Mouse (Mus musculus) kidney, adult 2 months (tissue): ENCODE measurements around the gene Cog5. TPM values are rescaled to one million over a fixed set of nuclear protein-coding genes. Genes with fewer than 3 reads are reported as not detected.

ENCODE experiments used
- DNase-seq: peaks from one replicate; pipeline ENCODE4 v3.0.0; 2021
- H3K27ac ChIP-seq: fragments of 200-500 bp; 2 replicates; pipeline ENCODE4 v1.5.1; 2012; ENCODE audit warnings: low read depth, low read length, control low read depth, inconsistent platforms; ENCODE audit not compliant: insufficient read depth
- H3K27me3 ChIP-seq: fragments of 200-500 bp; replicated peaks from 2 replicates; pipeline ENCODE4 v1.6.1; 2012; ENCODE audit warnings: mild to moderate bottlenecking, moderate library complexity, low read length, inconsistent platforms; ENCODE audit not compliant: control insufficient read depth, insufficient read depth
- H3K36me3 ChIP-seq: fragments of 200-500 bp; 2 replicates; pipeline ENCODE4 v1.6.1; 2012; ENCODE audit warnings: mild to moderate bottlenecking, moderate library complexity, low read length, inconsistent platforms; ENCODE audit not compliant: control insufficient read depth, insufficient read depth
- H3K4me1 ChIP-seq: fragments of 200-500 bp; 2 replicates; pipeline ENCODE4 v1.6.1; 2011; ENCODE audit warnings: low read length; ENCODE audit not compliant: control insufficient read depth, insufficient read depth
- H3K4me3 ChIP-seq: fragments of 200-500 bp; 2 replicates; pipeline ENCODE4 v1.5.1; 2011; ENCODE audit warnings: mild to moderate bottlenecking, low read depth, low read length, control low read depth; ENCODE audit not compliant: insufficient read depth
- CTCF ChIP-seq: fragments of 200-500 bp; conservative IDR thresholded peaks from 2 replicates; pipeline ENCODE4 v1.5.1; 2011; ENCODE audit warnings: low read depth, mild to moderate bottlenecking, control low read depth, low read length, moderate library complexity, mixed read lengths; ENCODE audit not compliant: insufficient read depth, insufficient read length
- POLR2A ChIP-seq: fragments of 200-500 bp; IDR thresholded peaks from one replicate; pipeline ENCODE4 v1.6.1; 2011; ENCODE audit warnings: low read depth, low read length, control low read depth
- WGBS: fragments of 180-500 bp; shearing (Covaris S2); methylation state at CpG from one replicate; pipeline ENCODE4 v1.1.7; 2018; 5-methylcytosine and 5-hydroxymethylcytosine counted together
- polyA plus RNA-seq: library from polyadenylated mRNA; depleted of rRNA; stranded (reverse); fragments of >200 nt; gene quantifications from 2 replicates; pipeline ENCODE4 v1.2.3, GENCODE M21; 2012

The Cog5 gene
- polyA plus RNA-seq, 1 experiment, result 16.7 TPM

DNA sequence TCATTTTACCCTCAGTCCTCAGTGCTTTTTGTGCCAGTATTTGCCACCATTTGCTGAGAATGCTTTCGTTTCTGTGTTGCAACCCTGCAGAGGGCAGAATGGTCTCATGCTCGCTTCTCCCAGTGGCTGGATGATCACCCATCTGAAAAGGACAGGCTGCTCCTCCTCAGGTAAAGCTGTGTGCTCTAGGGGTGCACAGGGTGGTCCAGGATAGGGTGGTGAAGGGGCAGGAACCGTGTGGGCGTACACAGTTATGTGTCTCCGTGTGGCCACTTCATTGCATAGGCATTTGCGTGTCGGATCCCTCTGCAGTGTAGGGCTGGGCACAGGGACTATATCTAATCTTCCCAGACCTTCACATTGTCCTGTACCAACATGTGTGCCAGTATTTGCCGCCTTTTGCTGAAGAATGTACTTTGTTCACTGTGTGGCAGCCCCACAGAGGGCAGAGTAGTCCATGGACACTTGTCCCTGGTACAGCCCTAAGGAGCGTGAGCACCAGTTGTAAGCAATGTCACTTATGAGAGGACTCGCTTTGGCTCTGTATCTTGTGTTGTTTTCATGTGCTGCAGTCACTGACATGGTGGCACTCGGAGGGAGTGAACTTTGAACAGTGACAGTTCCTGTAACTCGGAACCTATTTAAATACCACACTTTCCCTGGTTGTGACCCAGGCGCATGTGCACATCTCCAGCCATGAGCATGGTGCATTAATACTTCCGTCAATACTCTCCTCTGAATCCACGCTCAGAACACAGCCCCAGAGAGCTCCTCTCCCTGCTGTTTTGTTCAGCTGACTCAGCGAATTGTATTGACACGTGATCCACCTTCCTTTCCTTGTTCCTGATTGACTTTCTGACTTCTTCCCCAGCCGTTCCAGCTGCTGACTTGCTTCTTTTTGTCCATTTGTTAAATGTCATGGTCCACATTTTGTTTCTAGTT, 266.1 kb downstream of the Cog5 start:
- Histone ChIP-seq H3K4me1 (no peaks in the 10 kb centered on the region; the same call in 1 of the 2 replicates), H3K27me3 (no peaks in the 10 kb centered on the region), H3K27ac (no peak overlapping the region), H3K36me3 (peaks cover under 1% of the 10 kb centered on the region; the same call in 1 of the 2 replicates), H3K4me3 (no peak overlapping the region)
- 66% methylated on average over 18 of the region's 18 CpGs for WGBS
- TF ChIP-seq CTCF (no peak), POLR2A (no peak)
- DNase-seq, result peak; percentile 60

DNA sequence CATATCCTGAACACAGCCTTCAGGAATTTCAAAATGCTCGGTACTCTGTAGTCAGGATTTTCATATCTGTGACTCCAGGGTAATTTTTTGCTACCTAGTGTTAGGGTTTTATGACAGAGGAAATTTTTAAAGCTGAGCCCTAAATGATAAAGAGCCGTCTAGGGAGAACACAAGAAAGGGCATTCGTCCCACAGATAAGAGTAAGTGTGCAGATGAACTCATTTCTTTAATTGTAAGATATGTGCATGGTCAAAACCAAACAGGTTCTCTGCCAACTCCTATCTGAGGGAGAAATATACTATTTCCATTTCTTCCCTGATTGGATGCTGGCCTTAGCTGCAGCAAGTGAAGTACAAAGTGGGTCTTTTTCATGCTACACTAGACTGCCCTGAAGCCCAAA, 269.5 kb downstream of the Cog5 start:
- 81% methylated on average over 3 of the region's 3 CpGs for WGBS
- Histone ChIP-seq H3K4me1 (peaks cover 4% of the 10 kb centered on the region; the same call in 1 of the 2 replicates), H3K27me3 (no peaks in the 10 kb centered on the region), H3K36me3 (peaks cover 9% of the 10 kb centered on the region), H3K27ac (no peak overlapping the region), H3K4me3 (no peak overlapping the region)
- TF ChIP-seq CTCF, result no peak
- no peak for TF ChIP-seq POLR2A
- DNase-seq, result no peak

DNA sequence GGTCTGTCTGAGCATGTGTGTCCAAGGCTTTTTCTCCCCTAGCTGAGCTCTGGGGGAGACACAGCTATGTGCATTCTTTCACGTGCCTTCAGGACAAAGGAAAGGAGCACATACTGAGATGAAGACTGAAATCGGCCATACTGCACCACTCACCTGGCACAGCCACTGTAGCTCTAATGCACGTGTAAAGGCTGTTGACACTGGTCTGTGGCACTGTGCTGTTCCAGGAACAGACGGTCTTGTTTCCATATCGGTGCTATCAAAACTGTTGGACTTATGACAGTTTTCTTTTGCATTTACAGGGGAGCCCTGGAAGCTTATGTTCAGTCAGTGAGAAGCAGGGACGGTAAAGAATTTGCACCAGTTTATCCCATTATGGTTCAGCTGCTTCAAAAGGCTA, 270.7 kb downstream of the Cog5 start:
- peaks cover 9% of the 10 kb centered on the region for H3K36me3 ChIP-seq
- TF ChIP-seq POLR2A (no peak), CTCF (no peak)
- H3K27ac ChIP-seq, result no peak overlapping the region

DNA sequence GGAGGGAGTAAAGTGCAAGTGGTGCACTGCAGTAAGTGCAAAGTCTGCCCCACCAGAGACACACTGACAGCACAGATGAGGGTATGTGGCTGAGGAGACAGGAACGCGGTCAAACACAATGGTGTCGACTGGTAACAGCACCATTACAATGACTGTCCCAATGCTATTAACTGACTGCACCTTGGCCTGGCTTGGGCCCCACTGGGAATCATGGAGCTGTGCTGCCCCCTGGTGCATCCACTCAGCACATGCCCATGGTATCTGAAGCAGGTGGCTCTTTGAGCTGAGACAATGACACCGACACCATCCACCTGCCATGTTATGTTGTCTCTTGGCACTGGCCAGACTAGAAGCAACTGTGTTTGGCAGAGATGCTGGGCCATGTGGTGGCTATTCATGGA, 272.0 kb downstream of the Cog5 start:
- TF ChIP-seq CTCF, result peak; percentile 80
- TF ChIP-seq POLR2A, result no peak
- WGBS, result 28% methylated on average over 4 of the region's 4 CpGs
- Histone ChIP-seq H3K4me1 (0 out of 2 replicates have a peak, but pooled peaks cover 4% of the 10 kb centered on the region), H3K4me3 (no peak overlapping the region), H3K27me3 (no peaks in the 10 kb centered on the region), H3K27ac (no peak overlapping the region), H3K36me3 (peaks cover 17% of the 10 kb centered on the region)
- peak; percentile 69 for DNase-seq

More for the DNA sequence above, 270.7 kb downstream of the Cog5 start:
- 87% methylated on average over 6 of the region's 6 CpGs for WGBS
- Histone ChIP-seq H3K27me3 (no peaks in the 10 kb centered on the region), H3K4me1 (peaks cover 4% of the 10 kb centered on the region; the same call in 1 of the 2 replicates), H3K4me3 (no peak overlapping the region)
- DNase-seq, result no peak

DNA sequence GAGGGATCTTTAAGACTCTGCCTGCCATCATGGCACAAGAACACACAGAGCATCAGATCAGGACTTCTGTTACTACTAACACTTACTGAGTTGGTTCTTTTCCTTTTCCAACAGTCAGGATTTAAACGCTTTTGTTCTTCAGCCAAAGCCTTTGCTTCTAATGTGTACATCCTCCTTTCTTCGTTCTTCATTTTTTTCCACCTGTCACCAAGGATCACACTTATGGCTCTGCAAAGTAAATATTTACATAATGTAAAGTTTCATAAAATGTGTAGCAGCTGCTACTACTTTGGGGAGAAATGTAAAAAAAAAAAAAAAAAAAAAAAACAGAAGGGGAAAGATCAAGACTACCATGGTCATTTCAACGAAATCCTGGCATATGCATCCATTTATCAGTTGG, 273.8 kb downstream of the Cog5 start:
- 77% methylated on average over 3 of the region's 3 CpGs for WGBS
- no peak overlapping the region for H3K4me3 ChIP-seq
- no peak overlapping the region for H3K27ac ChIP-seq
- TF ChIP-seq CTCF, result no peak
- no peak for TF ChIP-seq POLR2A
- H3K27me3 ChIP-seq, result no peaks in the 10 kb centered on the region
- H3K36me3 ChIP-seq, result peaks cover 19% of the 10 kb centered on the region
- H3K4me1 ChIP-seq, result 0 out of 2 replicates have a peak, but pooled peaks cover 4% of the 10 kb centered on the region
- no peak for DNase-seq

DNA sequence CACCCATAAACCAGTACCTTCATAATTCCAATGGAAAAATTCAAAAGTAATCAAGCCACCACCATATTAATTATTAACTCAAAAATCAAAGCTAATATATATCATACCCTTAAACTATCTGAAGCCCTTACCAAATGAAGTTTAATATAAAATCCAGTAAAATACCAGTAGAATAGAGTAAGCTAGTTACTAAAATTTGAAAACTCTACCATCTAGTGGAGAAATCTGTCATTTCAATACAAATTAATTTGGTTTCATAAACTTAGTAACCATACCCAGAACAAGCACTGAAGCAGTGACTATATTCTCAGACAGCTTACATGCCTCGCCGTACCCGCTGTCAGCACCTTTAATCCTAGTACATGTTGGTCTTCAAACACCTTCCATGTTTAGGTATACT, 277.1 kb downstream of the Cog5 start:
- Histone ChIP-seq H3K36me3 (peaks cover 26% of the 10 kb centered on the region), H3K4me3 (no peak overlapping the region)
- WGBS, result 94% methylated on average over 3 of the region's 3 CpGs

DNA sequence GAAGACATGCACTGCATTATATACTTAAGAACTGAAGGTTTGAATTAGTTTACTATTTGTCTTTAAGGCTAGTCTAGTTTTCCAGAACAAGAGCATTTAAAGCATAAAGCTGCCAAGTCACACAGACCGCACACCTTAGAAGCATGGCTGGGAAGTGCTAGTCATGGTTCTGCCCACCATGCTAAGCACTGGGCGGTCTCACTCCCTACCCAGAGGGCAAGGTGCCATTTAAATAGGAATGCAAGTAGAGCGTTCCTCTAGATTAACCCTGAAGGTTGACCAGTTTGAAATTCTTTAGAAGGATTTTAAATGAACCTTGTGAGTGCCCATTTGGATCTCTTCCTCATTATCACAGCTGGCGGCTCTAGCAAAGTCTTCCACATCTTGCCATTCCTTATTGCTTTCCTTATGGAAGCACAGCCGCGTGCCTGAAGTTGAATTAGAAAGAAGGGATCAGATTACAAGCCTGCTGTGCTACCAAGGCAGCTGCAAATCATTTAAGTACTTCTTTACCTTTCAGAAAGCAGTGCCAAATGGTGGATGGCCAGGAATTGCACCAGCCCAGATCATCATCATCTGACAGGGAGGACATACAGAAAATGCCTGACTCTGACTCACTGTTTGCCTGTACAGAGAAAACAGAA, 282.1 kb downstream of the Cog5 start:
- TF ChIP-seq POLR2A (no peak), CTCF (no peak)
- Histone ChIP-seq H3K36me3 (peaks cover 26% of the 10 kb centered on the region), H3K4me1 (no peaks in the 10 kb centered on the region; the same call in 1 of the 2 replicates), H3K4me3 (no peak overlapping the region), H3K27ac (no peak overlapping the region), H3K27me3 (no peaks in the 10 kb centered on the region)
- WGBS, result 48% methylated on average over 6 of the region's 6 CpGs
- DNase-seq, result no peak

More for the DNA sequence above, 277.1 kb downstream of the Cog5 start:
- Histone ChIP-seq H3K4me1 (0 out of 2 replicates have a peak, but pooled peaks cover 1% of the 10 kb centered on the region), H3K27me3 (no peaks in the 10 kb centered on the region), H3K27ac (no peak overlapping the region)
- no peak for TF ChIP-seq POLR2A
- no peak for DNase-seq
